Mouse (Mus musculus): Measurements from ENCODE around the gene Gpr4.

DNA sequence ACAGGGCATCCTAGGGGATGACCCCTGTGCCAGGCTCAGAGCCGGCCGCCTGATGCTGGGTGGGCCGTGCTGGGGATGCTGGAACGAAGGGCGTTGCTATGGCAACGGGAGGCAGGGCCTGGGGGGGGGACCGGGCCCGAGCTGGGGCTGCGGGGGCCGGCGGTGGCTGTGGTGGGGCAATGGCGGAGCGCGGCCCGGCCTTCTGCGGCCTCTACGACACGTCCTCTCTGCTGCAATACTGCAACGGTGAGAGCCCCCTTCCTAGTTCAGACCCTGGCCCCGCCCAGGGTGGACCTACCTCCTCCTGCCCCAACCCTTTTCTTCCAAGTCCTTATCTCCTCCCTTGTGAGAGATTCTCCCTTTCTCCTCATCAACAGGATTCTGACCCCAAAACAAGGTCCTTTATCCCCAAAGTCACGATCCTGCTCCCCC, 35.8 kb upstream of the Gpr4 start:
- no peak for TF ChIP-seq BHLHE40 (IDR thresholded peaks at IDR 0.05; ENCODE audit: low read depth, low read length)
- TF ChIP-seq MXI1 (IDR thresholded peaks at IDR 0.05; ENCODE audit: low read depth, low read length), result no peak
- no peak for TF ChIP-seq POLR2A (IDR thresholded peaks at IDR 0.05; ENCODE audit: low read depth, low read length)
- no peak for TF ChIP-seq TCF12 (IDR thresholded peaks at IDR 0.05; ENCODE audit: low read depth, low read length)
- no peak for TF ChIP-seq ELF1 (IDR thresholded peaks at IDR 0.05; ENCODE audit: low read depth, low read length)
- no peak for TF ChIP-seq CTCF (conservative IDR thresholded peaks at IDR 0.05 in 1 of 2, IDR thresholded peaks at IDR 0.05 in 1 of 2; ENCODE audit: low read depth in 2 of 2, low read length in 2 of 2)
- TF ChIP-seq MAZ (IDR thresholded peaks at IDR 0.05; ENCODE audit: low read depth, low read length), result no peak
- TF ChIP-seq ZMIZ1 (IDR thresholded peaks at IDR 0.05; ENCODE audit: low read depth, low read length), result no peak
- no peak for TF ChIP-seq CHD1 (IDR thresholded peaks at IDR 0.05; ENCODE audit: low read depth, low read length)
- TF ChIP-seq E2F4 (IDR thresholded peaks at IDR 0.05; ENCODE audit: insufficient replicate concordance, low read depth, low read length), result no peak

All from CH12.LX (cell line).